Mouse (Mus musculus): ENCODE results near the gene Pet100. TPM values are rescaled to one million over a fixed set of nuclear protein-coding genes. Genes with fewer than 3 reads are reported as not detected.

Gene Pet100
- polyA plus RNA-seq, 1 experiment from 2014 or later = 91.0 TPM

GRCm38 (mm10) chr8:3628014-3628413 is 6.7 kb downstream of the Pet100 start:
- Histone ChIP-seq H3K27me3 (peaks cover 8% of the 10 kb centered on the region; the same call in 1 of the 2 replicates), H3K4me1 (no peaks in the 10 kb centered on the region), H3K36me3 (no peaks in the 10 kb centered on the region), H3K9ac (no peak overlapping the region), H3K4me2 (no peak overlapping the region), H3K4me3 (no peak overlapping the region), H3K27ac (no peak overlapping the region), H3K9me3 (no peaks in the 10 kb centered on the region)
- ATAC-seq (ENCODE audit: borderline replicate concordance, extremely low read depth, low FRiP score, low TSS enrichment) = no peak
- 19% methylated on average over 5 of the region's 5 CpGs for WGBS

- Histone ChIP-seq H3K4me2 (peak within 1 kb of the TSS; percentile 75), H3K9me3 (no peaks in the 10 kb centered on the region), H3K4me3 (peak within 1 kb of the TSS; percentile 63), H3K27me3 (peaks cover 8% of the 10 kb centered on the region; the same call in 1 of the 2 replicates), H3K27ac (no peak within 1 kb of the TSS), H3K4me1 (no peaks in the 10 kb centered on the region), H3K9ac (peak within 1 kb of the TSS; percentile 52), H3K36me3 (no peaks in the 10 kb centered on the region)
- peak; percentile 91 for ATAC-seq (ENCODE audit: borderline replicate concordance, extremely low read depth, low FRiP score, low TSS enrichment)
- 5% methylated on average over 47 of the region's 47 CpGs for WGBS
Observed at GRCm38 (mm10) chr8:3630647-3631477, 9.5 kb downstream of the Pet100 start, which contains the start of gene Stxbp2. Gene Stxbp2 (plus strand): TSS chr8:3630955.

GRCm38 (mm10) chr8:3631478-3631875 is 10.1 kb downstream of the Pet100 start:
- 11% methylated on average over 8 of the region's 8 CpGs for WGBS
- Histone ChIP-seq H3K9me3 (no peaks in the 10 kb centered on the region), H3K27ac (no peak overlapping the region), H3K9ac (peak overlapping the region; percentile 52), H3K4me1 (no peaks in the 10 kb centered on the region), H3K36me3 (no peaks in the 10 kb centered on the region), H3K4me2 (peak overlapping the region; percentile 75), H3K27me3 (peaks cover 8% of the 10 kb centered on the region; the same call in 1 of the 2 replicates), H3K4me3 (peak overlapping the region; percentile 63)
- ATAC-seq (ENCODE audit: borderline replicate concordance, extremely low read depth, low FRiP score, low TSS enrichment) = peak; percentile 51

GRCm38 (mm10) chr8:3645804-3646203 is 24.5 kb downstream of the Pet100 start:
- no peak overlapping the region for H3K9ac ChIP-seq
- no peak; the same call in 1 of the 2 replicates for ATAC-seq (ENCODE audit: borderline replicate concordance, extremely low read depth, low FRiP score, low TSS enrichment)
- H3K36me3 ChIP-seq = no peaks in the 10 kb centered on the region
- H3K27me3 ChIP-seq = no peaks in the 10 kb centered on the region
- 14% methylated on average over 5 of the region's 5 CpGs for WGBS
- no peaks in the 10 kb centered on the region for H3K4me1 ChIP-seq
- H3K9me3 ChIP-seq = no peaks in the 10 kb centered on the region
- H3K4me2 ChIP-seq = no peak overlapping the region
- H3K4me3 ChIP-seq = no peak overlapping the region
- no peak overlapping the region for H3K27ac ChIP-seq

DNA sequence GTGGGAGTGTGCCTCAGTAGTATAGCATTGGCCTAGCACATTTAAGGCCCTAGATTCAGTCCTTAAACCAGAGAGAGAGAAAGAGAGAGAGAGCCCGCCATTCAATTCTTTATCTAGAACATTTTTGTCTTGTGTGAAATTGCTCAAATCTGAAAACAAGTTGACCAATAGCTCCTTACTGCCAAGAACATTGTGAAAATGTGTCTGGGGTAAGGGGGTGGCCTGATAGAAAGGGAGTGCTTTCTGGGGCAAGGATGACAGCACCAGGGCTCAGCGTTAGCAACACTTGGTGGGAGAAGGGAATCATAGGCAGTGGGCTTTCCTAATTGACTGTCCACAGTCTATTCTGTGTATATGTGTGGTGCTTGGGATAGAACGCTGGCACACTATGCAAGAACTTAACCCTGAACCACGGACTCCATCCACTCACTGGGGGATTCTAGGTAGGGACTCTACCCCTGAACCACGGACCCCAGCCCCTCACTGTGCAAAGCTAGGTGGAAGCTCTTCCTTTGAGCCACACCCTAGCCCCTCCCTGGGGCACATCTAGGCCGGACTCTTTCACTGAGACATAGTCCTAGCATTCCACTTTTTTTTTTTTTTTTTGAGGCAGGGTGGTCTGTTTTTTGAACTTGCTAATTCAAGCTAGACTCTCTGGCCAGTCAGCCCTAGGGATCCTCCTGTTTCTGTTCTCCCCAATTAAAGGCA is 25.6 kb downstream of the Pet100 start:
- Histone ChIP-seq H3K4me2 (no peak overlapping the region), H3K9me3 (no peaks in the 10 kb centered on the region), H3K9ac (no peak overlapping the region), H3K36me3 (no peaks in the 10 kb centered on the region), H3K4me1 (no peaks in the 10 kb centered on the region), H3K27me3 (no peaks in the 10 kb centered on the region), H3K4me3 (no peak overlapping the region), H3K27ac (no peak overlapping the region)
- ATAC-seq (ENCODE audit: borderline replicate concordance, extremely low read depth, low FRiP score, low TSS enrichment) = no peak
- WGBS = 80% methylated on average over 6 of the region's 6 CpGs

GRCm38 (mm10) chr8:3647561-3647960 is 26.2 kb downstream of the Pet100 start:
- no peak overlapping the region for H3K27ac ChIP-seq
- WGBS = 63% methylated on average over 4 of the region's 4 CpGs
- no peaks in the 10 kb centered on the region for H3K27me3 ChIP-seq
- no peak overlapping the region for H3K9ac ChIP-seq
- H3K4me3 ChIP-seq = no peak overlapping the region
- no peak for ATAC-seq (ENCODE audit: borderline replicate concordance, extremely low read depth, low FRiP score, low TSS enrichment)
- H3K36me3 ChIP-seq = no peaks in the 10 kb centered on the region
- no peaks in the 10 kb centered on the region for H3K9me3 ChIP-seq
- H3K4me2 ChIP-seq = no peak overlapping the region
- no peaks in the 10 kb centered on the region for H3K4me1 ChIP-seq

DNA sequence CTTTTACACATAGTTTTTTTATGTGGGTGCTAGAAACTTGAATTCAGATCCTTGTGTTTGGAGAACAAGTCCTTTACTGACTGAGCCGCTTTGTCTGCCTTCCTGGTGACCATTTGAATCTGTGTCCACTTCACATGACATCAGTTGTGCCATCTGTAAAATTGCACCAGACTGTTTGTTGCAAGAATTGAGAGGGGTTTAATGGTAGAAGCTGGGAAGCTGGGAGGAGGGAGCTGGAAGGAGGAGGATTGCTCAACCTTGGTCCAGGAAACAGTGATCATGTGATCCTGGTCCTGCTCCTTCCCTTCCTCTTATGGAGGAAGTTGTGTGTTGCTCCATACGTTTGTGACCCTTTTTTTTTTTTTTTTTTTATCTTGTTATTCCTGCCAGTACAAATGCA is 26.9 kb downstream of the Pet100 start:
- WGBS = 53% methylated on average over 2 of the region's 2 CpGs
- no peak overlapping the region for H3K9ac ChIP-seq
- H3K4me1 ChIP-seq = no peaks in the 10 kb centered on the region
- H3K9me3 ChIP-seq = no peaks in the 10 kb centered on the region
- no peak overlapping the region for H3K4me2 ChIP-seq
- ATAC-seq (ENCODE audit: borderline replicate concordance, extremely low read depth, low FRiP score, low TSS enrichment) = no peak
- no peaks in the 10 kb centered on the region for H3K27me3 ChIP-seq
- H3K36me3 ChIP-seq = no peaks in the 10 kb centered on the region
- H3K27ac ChIP-seq = no peak overlapping the region
- H3K4me3 ChIP-seq = no peak overlapping the region

- H3K36me3 ChIP-seq = no peaks in the 10 kb centered on the region
- H3K4me2 ChIP-seq = peak overlapping the region; percentile 15; the same call in 1 of the 2 replicates
- no peak overlapping the region for H3K4me3 ChIP-seq
- H3K9me3 ChIP-seq = no peaks in the 10 kb centered on the region
- no peak overlapping the region for H3K27ac ChIP-seq
- H3K4me1 ChIP-seq = no peaks in the 10 kb centered on the region
- no peak overlapping the region for H3K9ac ChIP-seq
- no peaks in the 10 kb centered on the region for H3K27me3 ChIP-seq
- no peak for ATAC-seq (ENCODE audit: borderline replicate concordance, extremely low read depth, low FRiP score, low TSS enrichment)
- 42% methylated on average over 1 of the region's 1 CpGs for WGBS
Observed at GRCm38 (mm10) chr8:3648990-3649389, 27.6 kb downstream of the Pet100 start.

DNA sequence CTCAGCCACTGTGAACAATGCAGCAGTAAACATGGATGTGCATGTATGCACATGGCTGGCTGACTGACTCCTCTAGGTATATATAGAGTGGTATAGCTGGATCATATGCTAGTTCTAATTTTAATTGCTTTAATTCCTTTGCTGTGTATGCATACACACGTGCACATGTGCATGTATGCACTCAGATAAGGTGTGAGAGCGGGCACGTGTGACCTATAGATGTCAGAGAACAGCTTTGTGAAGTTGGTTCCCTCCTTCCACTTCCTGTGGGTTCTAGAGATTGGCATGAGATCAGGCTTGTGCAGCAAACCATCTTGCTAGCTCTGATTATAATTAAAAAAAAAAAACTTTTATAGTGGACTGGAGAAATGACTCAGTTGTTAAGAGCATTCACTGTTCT is 31.5 kb downstream of the Pet100 start:
- no peak for ATAC-seq (ENCODE audit: borderline replicate concordance, extremely low read depth, low FRiP score, low TSS enrichment)
- H3K27me3 ChIP-seq = no peaks in the 10 kb centered on the region
- 67% methylated on average over 3 of the region's 3 CpGs for WGBS

DNA sequence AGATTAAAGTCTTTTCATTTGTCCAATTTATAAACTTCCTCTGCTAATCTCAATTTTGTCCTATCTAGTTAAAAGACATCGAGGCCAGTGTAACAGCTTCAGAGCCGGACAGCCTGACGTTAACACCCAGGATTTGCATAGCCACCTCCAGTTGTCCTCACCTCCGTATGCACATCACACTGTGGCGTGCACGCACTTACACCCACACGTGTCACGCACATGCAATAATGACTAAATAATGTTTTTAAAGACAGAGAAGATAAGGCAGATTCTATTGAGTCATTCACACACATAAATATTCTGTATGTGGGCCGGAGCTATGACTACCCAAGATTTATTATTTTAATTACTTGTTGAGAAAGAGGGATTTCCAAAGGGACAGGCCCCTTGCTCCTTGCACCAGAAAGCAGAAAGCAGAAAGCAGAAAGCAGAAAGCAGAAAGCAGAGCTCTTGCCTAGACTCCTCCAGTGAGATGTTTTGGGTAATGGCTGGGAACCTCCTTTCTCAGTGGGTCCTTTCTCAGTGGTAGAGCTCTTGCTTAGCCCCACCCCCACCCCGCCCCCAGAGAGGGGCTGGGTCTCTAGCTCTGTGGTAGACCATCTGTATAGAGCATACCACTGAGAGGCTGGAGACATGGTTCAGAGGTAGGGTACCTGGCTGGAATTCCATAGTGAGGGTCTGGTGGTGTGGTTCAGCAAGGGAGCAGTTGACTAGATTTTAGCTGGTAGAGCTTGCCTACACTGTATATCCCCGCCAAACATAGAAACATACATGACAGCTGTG is 33.6 kb downstream of the Pet100 start:
- H3K36me3 ChIP-seq = no peaks in the 10 kb centered on the region

More for the DNA sequence above, 31.5 kb downstream of the Pet100 start:
- H3K9ac ChIP-seq = no peak overlapping the region
- H3K36me3 ChIP-seq = no peaks in the 10 kb centered on the region
- H3K4me1 ChIP-seq = no peaks in the 10 kb centered on the region
- no peak overlapping the region for H3K27ac ChIP-seq
- H3K4me3 ChIP-seq = no peak overlapping the region
- H3K9me3 ChIP-seq = no peaks in the 10 kb centered on the region
- no peak overlapping the region for H3K4me2 ChIP-seq

GRCm38 (mm10) chr8:3655526-3655925 is 34.2 kb downstream of the Pet100 start, which contains the start of gene Retn:
Gene Retn (plus strand): TSS chr8:3655770.
- Histone ChIP-seq H3K27ac (no peak within 1 kb of the TSS), H3K9me3 (no peaks in the 10 kb centered on the region), H3K9ac (no peak within 1 kb of the TSS), H3K4me2 (no peak within 1 kb of the TSS), H3K4me1 (no peaks in the 10 kb centered on the region), H3K27me3 (no peaks in the 10 kb centered on the region), H3K4me3 (no peak within 1 kb of the TSS), H3K36me3 (no peaks in the 10 kb centered on the region)
- ATAC-seq (ENCODE audit: borderline replicate concordance, extremely low read depth, low FRiP score, low TSS enrichment) = no peak
- 55% methylated on average over 3 of the region's 3 CpGs for WGBS

More for the DNA sequence above, 33.6 kb downstream of the Pet100 start:
- no peaks in the 10 kb centered on the region for H3K9me3 ChIP-seq
- no peak overlapping the region for H3K4me3 ChIP-seq
- H3K27me3 ChIP-seq = no peaks in the 10 kb centered on the region
- no peak overlapping the region for H3K9ac ChIP-seq
- no peaks in the 10 kb centered on the region for H3K4me1 ChIP-seq
- 59% methylated on average over 11 of the region's 11 CpGs for WGBS
- no peak for ATAC-seq (ENCODE audit: borderline replicate concordance, extremely low read depth, low FRiP score, low TSS enrichment)
- H3K27ac ChIP-seq = no peak overlapping the region
- H3K4me2 ChIP-seq = no peak overlapping the region

Measured in lung, embryonic 15.5 days (tissue).